Mouse (Mus musculus) CH12.LX (cell line): ENCODE data around the gene Cmtm7.

ENCODE experiments used
- CHD2 ChIP-seq: IDR thresholded peaks from 2 replicates; pipeline ENCODE4 v1.6.1; 2011; ENCODE audit warnings: low read length, improper control_type of control experiment
- CTCF ChIP-seq, 2 experiments: IDR thresholded peaks in 1 of 2; conservative IDR thresholded peaks in 1 of 2; 2 replicates each; pipeline ENCODE4 v1.5.1; 2011 to 2012; ENCODE audit warnings: low read depth in 2 of 2, low read length in 2 of 2, improper control_type of control experiment in 1 of 2, inconsistent platforms in 1 of 2, mild to moderate bottlenecking in 1 of 2, moderate library complexity in 1 of 2
- ETS1 ChIP-seq: conservative IDR thresholded peaks from 2 replicates; pipeline ENCODE4 v1.6.1; 2012; ENCODE audit warnings: low read depth, mild to moderate bottlenecking, inconsistent platforms, low read length, improper control_type of control experiment, moderate library complexity
- HCFC1 ChIP-seq: IDR thresholded peaks from 2 replicates; pipeline ENCODE4 v1.6.1; 2012; ENCODE audit warnings: low read depth, mild to moderate bottlenecking, inconsistent platforms, low read length, improper control_type of control experiment
- MEF2A ChIP-seq: IDR thresholded peaks from 2 replicates; pipeline ENCODE4 v1.6.1; 2014; ENCODE audit warnings: low read depth, mild to moderate bottlenecking, inconsistent platforms, low read length, improper control_type of control experiment, borderline replicate concordance
- MXI1 ChIP-seq: IDR thresholded peaks from 2 replicates; pipeline ENCODE4 v1.6.1; 2011; ENCODE audit warnings: mild to moderate bottlenecking, low read depth, low read length, improper control_type of control experiment
- MYC ChIP-seq: IDR thresholded peaks from 2 replicates; pipeline ENCODE4 v1.6.1; 2011; ENCODE audit warnings: low read depth, mild to moderate bottlenecking, improper control_type of control experiment, low read length
- PAX5 ChIP-seq: IDR thresholded peaks from 2 replicates; pipeline ENCODE4 v1.6.1; 2012; ENCODE audit warnings: low read length, inconsistent platforms, mixed read lengths
- RAD21 ChIP-seq: IDR thresholded peaks from 2 replicates; pipeline ENCODE4 v1.6.1; 2011; ENCODE audit warnings: low read depth, mild to moderate bottlenecking, low read length, improper control_type of control experiment, moderate library complexity
- UBTF ChIP-seq: IDR thresholded peaks from 2 replicates; pipeline ENCODE4 v1.6.1; 2012; ENCODE audit warnings: low read depth, mild to moderate bottlenecking, inconsistent platforms, low read length, improper control_type of control experiment, moderate library complexity
- USF1 ChIP-seq: IDR thresholded peaks from 2 replicates; pipeline ENCODE4 v1.6.1; 2014; ENCODE audit warnings: low read depth, mild to moderate bottlenecking, inconsistent platforms, low read length, improper control_type of control experiment

DNA sequence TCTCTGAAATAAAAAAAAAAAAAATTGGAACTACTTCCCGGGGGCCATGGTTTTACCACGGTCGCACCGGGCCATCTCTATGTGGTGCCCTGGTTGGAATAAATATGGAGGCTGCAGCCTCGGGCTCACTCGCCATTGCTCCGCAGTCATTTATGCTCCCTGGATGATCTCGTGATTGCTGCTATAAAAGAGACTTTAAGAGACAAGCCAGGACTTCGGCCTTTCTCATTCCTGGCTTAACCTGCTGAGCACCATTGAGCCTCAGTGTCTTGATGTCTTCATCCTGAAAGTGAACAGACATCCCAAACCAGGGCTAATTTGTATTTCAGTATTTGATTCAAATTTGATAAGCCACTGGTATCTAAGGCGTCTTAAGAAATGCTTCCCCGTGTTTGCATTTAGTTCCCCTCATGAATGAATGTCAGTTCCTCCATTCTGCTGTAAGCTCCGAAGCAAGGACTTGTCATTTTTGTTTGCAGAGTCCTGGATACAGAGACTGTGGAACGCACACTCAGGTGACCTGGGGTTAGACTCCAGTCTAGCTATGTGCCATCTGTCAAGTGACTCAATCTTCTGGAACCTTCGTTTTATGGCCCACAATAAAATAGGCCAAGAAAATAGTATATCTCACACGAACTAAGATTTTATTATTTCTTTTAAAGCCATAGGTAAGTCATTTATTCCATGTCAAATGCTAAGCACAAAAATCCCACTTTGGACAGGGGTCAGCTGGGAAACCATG lies 40.1 kb upstream of the Cmtm7 start:
- TF ChIP-seq PAX5: no peak
- TF ChIP-seq CTCF (conservative IDR thresholded peaks at IDR 0.05 in 1 of 2, IDR thresholded peaks at IDR 0.05 in 1 of 2; ENCODE audit: low read depth in 2 of 2, low read length in 2 of 2): no peak
- TF ChIP-seq MYC: no peak
- TF ChIP-seq MEF2A: no peak
- TF ChIP-seq CHD2: no peak
- no peak for TF ChIP-seq UBTF
- no peak for TF ChIP-seq RAD21
- TF ChIP-seq USF1: no peak
- no peak for TF ChIP-seq HCFC1
- TF ChIP-seq ETS1: no peak
- no peak for TF ChIP-seq MXI1
